Mouse (Mus musculus) liver, embryonic 14.5 days (tissue): Measurements from ENCODE around the gene Ret.

Experiments
- CTCF ChIP-seq: IDR thresholded peaks from 2 replicates; pipeline ENCODE4 v1.5.1; 2016; ENCODE audit warnings: antibody characterized with exemption, low read depth, control low read depth
- EP300 ChIP-seq: IDR thresholded peaks from 2 replicates; pipeline ENCODE4 v1.6.1; 2016; ENCODE audit warnings: antibody characterized with exemption, low read depth

- TF ChIP-seq CTCF, result no peak
- no peak for TF ChIP-seq EP300
Measured at GRCm38 (mm10) chr6:118167013-118167412, 30.5 kb downstream of the Ret start.
